Mouse (Mus musculus): ENCODE data around the gene Scaf1. TPM values are rescaled to one million over a fixed set of nuclear protein-coding genes. Genes with fewer than 3 reads are reported as not detected.

The Scaf1 gene
- polyA plus RNA-seq, 1 experiment from 2014 or later, result 36.5 TPM

DNA sequence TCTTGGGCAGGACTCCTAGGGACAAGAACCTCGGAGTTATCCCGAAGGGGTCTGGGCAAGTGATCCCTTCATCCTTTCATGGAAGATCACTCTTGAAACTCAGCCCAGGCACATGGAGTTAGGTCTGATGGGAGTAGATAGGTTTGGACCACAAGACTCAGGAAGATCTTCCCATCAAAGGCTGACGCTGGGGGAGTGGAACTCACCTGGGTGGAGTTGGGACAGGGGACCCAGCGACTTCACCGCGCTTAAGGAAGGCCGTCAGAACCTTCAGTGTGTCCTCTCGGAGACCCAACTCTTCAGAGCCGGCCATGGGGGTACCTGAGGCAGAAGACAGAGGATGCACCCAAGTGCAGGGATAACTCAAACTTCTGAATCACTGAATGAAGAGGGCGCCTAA lies 19.5 kb downstream of the Scaf1 start:
- Histone ChIP-seq H3K4me1 (peaks cover 33% of the 10 kb centered on the region), H3K4me2 (peak overlapping the region; percentile 92), H3K27ac (peak overlapping the region; percentile 82), H3K9ac (peak overlapping the region; percentile 72), H3K36me3 (peaks cover 61% of the 10 kb centered on the region), H3K9me3 (no peaks in the 10 kb centered on the region), H3K4me3 (peak overlapping the region; percentile 66), H3K27me3 (no peaks in the 10 kb centered on the region)
- 10% methylated on average over 10 of the region's 10 CpGs for WGBS
- ATAC-seq (ENCODE audit: borderline replicate concordance, extremely low read depth, low FRiP score, low TSS enrichment), result no peak

GRCm38 (mm10) chr7:44986879-44987718 lies 29.1 kb downstream of the Scaf1 start:
- no peaks in the 10 kb centered on the region for H3K9me3 ChIP-seq
- peak overlapping the region; percentile 62 for H3K4me2 ChIP-seq
- peaks cover 37% of the 10 kb centered on the region for H3K4me1 ChIP-seq
- peak overlapping the region; percentile 84 for H3K4me3 ChIP-seq
- peak; percentile 9; the same call in 1 of the 2 replicates for ATAC-seq (ENCODE audit: borderline replicate concordance, extremely low read depth, low FRiP score, low TSS enrichment)
- peak overlapping the region; percentile 76 for H3K9ac ChIP-seq
- under 1% methylated on average over 29 of the region's 29 CpGs for WGBS
- peaks cover 21% of the 10 kb centered on the region for H3K36me3 ChIP-seq
- H3K27ac ChIP-seq, result peak overlapping the region; percentile 93
- H3K27me3 ChIP-seq, result no peaks in the 10 kb centered on the region

DNA sequence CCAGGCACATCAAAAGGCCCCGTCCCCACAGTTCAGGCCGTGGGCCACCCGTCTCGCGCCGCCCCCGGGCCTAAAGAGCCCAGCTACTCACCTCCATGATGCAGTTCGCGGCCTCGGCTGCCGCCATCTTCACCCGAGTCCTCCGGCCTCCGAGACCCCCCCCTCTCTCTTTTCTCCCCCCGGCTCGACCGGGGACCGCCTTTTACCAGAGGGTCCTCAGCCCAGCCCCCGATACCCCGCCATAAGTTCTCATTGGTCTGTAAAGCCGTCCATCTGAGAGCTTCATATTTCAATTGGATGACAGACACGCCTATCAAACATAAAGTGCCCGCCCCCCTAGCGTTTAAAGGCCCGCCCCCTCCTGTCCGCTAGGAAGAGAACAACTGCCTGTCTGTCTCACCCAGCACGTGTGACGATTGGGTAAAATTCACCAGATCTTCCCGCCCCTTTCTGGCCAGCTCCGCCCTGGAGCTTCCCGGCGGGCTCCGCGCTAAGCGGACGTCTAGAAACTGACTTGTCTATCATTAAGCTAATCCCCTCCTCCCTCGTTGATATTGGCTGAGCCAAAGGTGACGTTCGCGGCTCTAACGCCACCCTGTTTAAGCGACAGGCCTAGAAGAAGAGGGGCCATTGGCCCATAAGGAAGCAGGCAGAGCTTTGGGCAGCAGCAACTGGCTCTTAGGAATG lies 29.8 kb downstream of the Scaf1 start, which contains the start of gene Prmt1:
Gene Prmt1, minus strand, starts transcription at position 377 of the 687 bp plus-strand sequence.
- Histone ChIP-seq H3K4me2 (peak within 1 kb of the TSS; percentile 77), H3K36me3 (peaks cover 22% of the 10 kb centered on the region), H3K9me3 (no peaks in the 10 kb centered on the region), H3K4me3 (peak within 1 kb of the TSS; percentile 84), H3K27ac (peak within 1 kb of the TSS; percentile 95), H3K4me1 (peaks cover 37% of the 10 kb centered on the region), H3K27me3 (no peaks in the 10 kb centered on the region), H3K9ac (peak within 1 kb of the TSS; percentile 97)
- under 1% methylated on average over 42 of the region's 42 CpGs for WGBS
- peak; percentile 97 for ATAC-seq (ENCODE audit: borderline replicate concordance, extremely low read depth, low FRiP score, low TSS enrichment)

GRCm38 (mm10) chr7:44985595-44986191 lies 30.5 kb downstream of the Scaf1 start:
- Histone ChIP-seq H3K27me3 (no peaks in the 10 kb centered on the region), H3K4me1 (peaks cover 37% of the 10 kb centered on the region), H3K36me3 (peaks cover 22% of the 10 kb centered on the region), H3K9ac (peak overlapping the region; percentile 97), H3K4me3 (peak overlapping the region; percentile 84), H3K9me3 (no peaks in the 10 kb centered on the region), H3K4me2 (peak overlapping the region; percentile 77), H3K27ac (peak overlapping the region; percentile 95)
- ATAC-seq (ENCODE audit: borderline replicate concordance, extremely low read depth, low FRiP score, low TSS enrichment), result peak; percentile 19
- 2% methylated on average over 42 of the region's 45 CpGs for WGBS

DNA sequence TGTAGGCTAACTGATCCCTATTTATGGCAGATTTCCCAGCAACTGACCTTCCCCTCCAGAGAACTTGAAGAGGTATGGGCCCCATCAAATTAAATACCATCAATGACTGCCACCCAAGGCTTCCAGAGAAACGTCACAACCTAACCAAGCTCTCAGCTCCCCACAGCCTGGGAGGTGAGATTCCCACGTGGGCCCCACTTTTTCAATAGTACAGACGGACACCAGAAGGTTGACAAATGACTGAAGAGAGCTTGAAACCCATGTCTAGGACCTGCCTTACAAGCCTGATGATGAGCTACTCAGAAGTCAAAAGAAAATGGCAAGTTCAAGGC lies 31.4 kb downstream of the Scaf1 start:
- peaks cover 28% of the 10 kb centered on the region for H3K36me3 ChIP-seq
- WGBS, result 23% methylated on average over 3 of the region's 3 CpGs
- H3K4me3 ChIP-seq, result peak overlapping the region; percentile 84
- peak overlapping the region; percentile 95 for H3K27ac ChIP-seq
- H3K9ac ChIP-seq, result no peak overlapping the region
- peak overlapping the region; percentile 77 for H3K4me2 ChIP-seq
- no peaks in the 10 kb centered on the region for H3K9me3 ChIP-seq
- H3K4me1 ChIP-seq, result peaks cover 37% of the 10 kb centered on the region
- H3K27me3 ChIP-seq, result no peaks in the 10 kb centered on the region
- no peak for ATAC-seq (ENCODE audit: borderline replicate concordance, extremely low read depth, low FRiP score, low TSS enrichment)

GRCm38 (mm10) chr7:44983944-44984832 lies 32.0 kb downstream of the Scaf1 start:
- ATAC-seq (ENCODE audit: borderline replicate concordance, extremely low read depth, low FRiP score, low TSS enrichment), result no peak
- Histone ChIP-seq H3K4me1 (peaks cover 36% of the 10 kb centered on the region), H3K4me3 (peak overlapping the region; percentile 84), H3K9me3 (no peaks in the 10 kb centered on the region), H3K27me3 (no peaks in the 10 kb centered on the region), H3K4me2 (peak overlapping the region; percentile 77), H3K36me3 (peaks cover 32% of the 10 kb centered on the region), H3K9ac (no peak overlapping the region), H3K27ac (no peak overlapping the region)
- WGBS, result 63% methylated on average over 7 of the region's 7 CpGs

GRCm38 (mm10) chr7:44983085-44983484 lies 33.1 kb downstream of the Scaf1 start:
- H3K4me2 ChIP-seq, result no peak overlapping the region
- H3K4me3 ChIP-seq, result no peak overlapping the region
- peaks cover 42% of the 10 kb centered on the region for H3K36me3 ChIP-seq
- H3K9ac ChIP-seq, result no peak overlapping the region
- H3K27ac ChIP-seq, result no peak overlapping the region
- no peaks in the 10 kb centered on the region for H3K9me3 ChIP-seq
- ATAC-seq (ENCODE audit: borderline replicate concordance, extremely low read depth, low FRiP score, low TSS enrichment), result no peak
- H3K27me3 ChIP-seq, result no peaks in the 10 kb centered on the region
- H3K4me1 ChIP-seq, result peaks cover 27% of the 10 kb centered on the region
- WGBS, result 32% methylated on average over 6 of the region's 6 CpGs

DNA sequence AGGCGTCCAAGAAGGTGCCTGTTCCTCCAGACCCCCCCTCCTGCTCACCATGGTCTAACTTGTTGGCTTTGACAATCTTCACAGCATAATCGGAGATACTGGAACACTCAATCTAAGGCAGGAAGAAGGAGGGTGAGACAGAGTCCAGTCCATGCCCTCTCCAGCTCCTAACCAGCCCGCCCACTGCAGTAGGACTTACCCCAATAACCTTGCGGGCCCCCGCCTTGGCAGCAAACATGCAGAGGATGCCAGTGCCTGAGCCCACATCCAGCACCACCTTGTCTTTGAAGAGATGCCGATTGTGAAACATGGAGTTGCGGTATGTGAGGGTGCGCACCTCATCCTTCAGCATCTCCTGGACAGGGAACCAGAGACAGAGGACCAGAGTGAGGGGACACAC lies 34.6 kb downstream of the Scaf1 start:
- ATAC-seq (ENCODE audit: borderline replicate concordance, extremely low read depth, low FRiP score, low TSS enrichment), result no peak
- WGBS, result 97% methylated on average over 8 of the region's 8 CpGs
- peaks cover 23% of the 10 kb centered on the region for H3K4me1 ChIP-seq
- no peak overlapping the region for H3K4me2 ChIP-seq
- no peak overlapping the region for H3K27ac ChIP-seq
- no peaks in the 10 kb centered on the region for H3K27me3 ChIP-seq
- peaks cover 58% of the 10 kb centered on the region for H3K36me3 ChIP-seq
- no peaks in the 10 kb centered on the region for H3K9me3 ChIP-seq
- no peak overlapping the region for H3K4me3 ChIP-seq
- no peak overlapping the region for H3K9ac ChIP-seq

GRCm38 (mm10) chr7:44978300-44978699 lies 37.9 kb downstream of the Scaf1 start:
- WGBS, result 85% methylated on average over 3 of the region's 3 CpGs
- peaks cover 64% of the 10 kb centered on the region for H3K36me3 ChIP-seq

GRCm38 (mm10) chr7:44975117-44975419 lies 41.1 kb downstream of the Scaf1 start:
- Histone ChIP-seq H3K4me2 (peak overlapping the region; percentile 78; the same call in 1 of the 2 replicates), H3K9me3 (no peaks in the 10 kb centered on the region), H3K4me1 (peaks cover 15% of the 10 kb centered on the region), H3K4me3 (no peak overlapping the region), H3K9ac (no peak overlapping the region), H3K27me3 (no peaks in the 10 kb centered on the region), H3K36me3 (peaks cover 42% of the 10 kb centered on the region), H3K27ac (0 out of 2 replicates have a peak overlapping the region, but pooled peaks have one; percentile 7)
- WGBS, result 15% methylated on average over 6 of the region's 6 CpGs
- ATAC-seq (ENCODE audit: borderline replicate concordance, extremely low read depth, low FRiP score, low TSS enrichment), result no peak

More at GRCm38 (mm10) chr7:44978300-44978699, 37.9 kb downstream of the Scaf1 start:
- no peaks in the 10 kb centered on the region for H3K27me3 ChIP-seq
- H3K27ac ChIP-seq, result no peak overlapping the region
- H3K9me3 ChIP-seq, result no peaks in the 10 kb centered on the region
- H3K4me3 ChIP-seq, result no peak overlapping the region
- H3K4me2 ChIP-seq, result no peak overlapping the region
- H3K4me1 ChIP-seq, result peaks cover 7% of the 10 kb centered on the region; the same call in 1 of the 2 replicates
- ATAC-seq (ENCODE audit: borderline replicate concordance, extremely low read depth, low FRiP score, low TSS enrichment), result no peak
- no peak overlapping the region for H3K9ac ChIP-seq

Measured in lung, embryonic 15.5 days (tissue).